Mouse (Mus musculus) brain, embryonic 14.5 days (tissue): ENCODE measurements at regions not wholly inside any gene's neighbourhood (a gene's known extent, or its start where the extent isn't known, plus 50 kb on each side); places are given as distances from the start of the nearest gene placed in this dataset.

Experiments
- CTCF ChIP-seq: fragments of 200-500 bp; IDR thresholded peaks from 2 replicates; pipeline ENCODE4 v1.5.1; 2012; ENCODE audit warnings: inconsistent platforms, mild to moderate bottlenecking, moderate library complexity, borderline replicate concordance; ENCODE audit not compliant: insufficient read depth, insufficient read length; ENCODE audit errors: extremely low read depth
- POLR2A ChIP-seq: fragments of 200-500 bp; IDR thresholded peaks from 2 replicates; pipeline ENCODE4 v1.6.1; 2012; ENCODE audit warnings: mild to moderate bottlenecking, inconsistent platforms, borderline replicate concordance; ENCODE audit not compliant: poor library complexity, insufficient read depth, insufficient read length, severe bottlenecking; ENCODE audit errors: extremely low read depth

- no peak for TF ChIP-seq POLR2A
- no peak for TF ChIP-seq CTCF
Measured at GRCm38 (mm10) chr8:25450544-25450943, 626.4 kb upstream of the Adam5 start.
